Mouse (Mus musculus): ENCODE data around the gene Npl.

GRCm38 (mm10) chr1:153556202-153556601, 6.4 kb upstream of the Npl start:
- no peak for TF ChIP-seq CTCF (IDR thresholded peaks at IDR 0.05)
- no peak for TF ChIP-seq EP300 (IDR thresholded peaks at IDR 0.05)
